Mouse (Mus musculus): Measurements from ENCODE around the gene Ncln. TPM values are rescaled to one million over a fixed set of nuclear protein-coding genes. Genes with fewer than 3 reads are reported as not detected.

Ncln gene
- polyA plus RNA-seq, 1 experiment from 2014 or later = 60.3 TPM

DNA sequence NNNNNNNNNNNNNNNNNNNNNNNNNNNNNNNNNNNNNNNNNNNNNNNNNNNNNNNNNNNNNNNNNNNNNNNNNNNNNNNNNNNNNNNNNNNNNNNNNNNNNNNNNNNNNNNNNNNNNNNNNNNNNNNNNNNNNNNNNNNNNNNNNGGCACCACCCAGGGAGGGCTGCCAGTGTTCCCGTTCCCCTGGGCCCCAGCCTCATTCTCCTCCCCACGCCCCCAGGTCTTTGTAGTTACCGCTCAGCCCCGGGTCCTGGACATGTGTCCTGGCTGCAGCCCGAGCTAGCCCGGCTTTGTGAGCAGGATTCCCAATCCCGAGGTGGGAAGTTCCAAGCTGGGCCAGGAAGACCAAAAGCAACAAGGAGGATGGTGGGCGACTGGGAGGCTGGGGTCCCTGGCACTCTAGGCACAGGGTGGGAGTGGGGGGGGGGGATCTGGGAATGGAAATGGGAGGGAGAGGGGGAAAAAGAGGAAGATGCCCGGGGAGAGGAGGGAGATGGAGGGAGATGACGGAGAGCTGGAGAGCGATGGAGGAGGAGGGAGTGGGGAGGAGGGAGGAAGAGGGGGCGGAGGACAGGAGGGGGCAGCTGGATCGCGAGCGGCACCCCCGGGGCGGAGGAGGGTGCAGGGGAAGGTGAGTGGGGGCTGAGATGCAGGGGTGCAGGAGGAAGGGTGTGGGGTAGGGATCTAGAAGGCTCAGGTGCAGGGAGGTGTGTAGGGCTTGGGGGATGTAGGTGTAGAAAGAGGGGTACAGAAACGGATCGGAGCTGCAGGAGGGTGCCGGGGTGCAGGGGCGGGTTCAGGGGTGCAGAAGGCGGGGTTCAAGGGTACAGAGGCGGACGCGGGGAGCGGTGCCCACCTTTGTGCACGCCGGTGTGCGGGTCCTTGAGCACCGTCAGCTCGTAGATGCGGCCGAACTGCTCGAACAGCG lies 14.3 kb downstream of the Ncln start:
- ATAC-seq (ENCODE audit: insufficient number of reproducible peaks, low FRiP score, low TSS enrichment, low read depth) = no peak
- H3K27ac ChIP-seq (replicated peaks; ENCODE audit: low read depth, low read length) = no peak overlapping the region

GRCm38 (mm10) chr10:81474461-81474860 lies 21.7 kb downstream of the Ncln start:
- ATAC-seq (ENCODE audit: insufficient number of reproducible peaks, low FRiP score, low TSS enrichment, low read depth) (no peak), DNase-seq (ENCODE audit: low spot score) (no peak)
- Histone ChIP-seq H3K9me3 (ENCODE audit: control insufficient read depth, low read length) (no peaks in the 10 kb centered on the region), H3K4me1 (ENCODE audit: control insufficient read depth, insufficient read depth, low read length) (0 out of 2 replicates have a peak, but pooled peaks cover 3% of the 10 kb centered on the region), H3K4me2 (ENCODE audit: low read depth, severe bottlenecking) (no peak overlapping the region), H3K27me3 (ENCODE audit: control insufficient read depth, insufficient read depth, low read length) (peaks cover 48% of the 10 kb centered on the region), H3K36me3 (ENCODE audit: control insufficient read depth, insufficient read depth, low read length) (no peaks in the 10 kb centered on the region), H3K27ac (replicated peaks; ENCODE audit: low read depth, low read length) (no peak overlapping the region), H3K9ac (ENCODE audit: low read length) (no peak overlapping the region), H3K4me3 (ENCODE audit: low read depth, low read length) (no peak overlapping the region)
- 78% methylated on average over 10 of the region's 10 CpGs for WGBS

More for the DNA sequence above, 14.3 kb downstream of the Ncln start:
- 4% methylated on average over 34 of the region's 35 CpGs for WGBS
- peaks cover 3% of the 10 kb centered on the region; the same call in 1 of the 2 replicates for H3K36me3 ChIP-seq (ENCODE audit: control insufficient read depth, insufficient read depth, low read length)
- H3K4me2 ChIP-seq (ENCODE audit: low read depth, severe bottlenecking) = peak overlapping the region; percentile 67
- no peaks in the 10 kb centered on the region for H3K9me3 ChIP-seq (ENCODE audit: control insufficient read depth, low read length)
- H3K4me1 ChIP-seq (ENCODE audit: control insufficient read depth, insufficient read depth, low read length) = no peaks in the 10 kb centered on the region
- H3K4me3 ChIP-seq (ENCODE audit: low read depth, low read length) = peak overlapping the region; percentile 28
- H3K27me3 ChIP-seq (ENCODE audit: control insufficient read depth, insufficient read depth, low read length) = peaks cover 26% of the 10 kb centered on the region
- no peak for DNase-seq (ENCODE audit: low spot score)
- peak overlapping the region; percentile 47; the same call in 1 of the 2 replicates for H3K9ac ChIP-seq (ENCODE audit: low read length)

- H3K9ac ChIP-seq (ENCODE audit: low read length) = no peak overlapping the region
- H3K27ac ChIP-seq (replicated peaks; ENCODE audit: low read depth, low read length) = no peak overlapping the region
- no peaks in the 10 kb centered on the region for H3K9me3 ChIP-seq (ENCODE audit: control insufficient read depth, low read length)
- ATAC-seq (ENCODE audit: insufficient number of reproducible peaks, low FRiP score, low TSS enrichment, low read depth) = no peak
- DNase-seq (ENCODE audit: low spot score) = no peak
- 0 out of 2 replicates have a peak, but pooled peaks cover 3% of the 10 kb centered on the region for H3K4me1 ChIP-seq (ENCODE audit: control insufficient read depth, insufficient read depth, low read length)
- WGBS = under 1% methylated on average over 22 of the region's 22 CpGs
- no peak overlapping the region for H3K4me3 ChIP-seq (ENCODE audit: low read depth, low read length)
- no peak overlapping the region for H3K4me2 ChIP-seq (ENCODE audit: low read depth, severe bottlenecking)
- no peaks in the 10 kb centered on the region for H3K36me3 ChIP-seq (ENCODE audit: control insufficient read depth, insufficient read depth, low read length)
- peaks cover 48% of the 10 kb centered on the region for H3K27me3 ChIP-seq (ENCODE audit: control insufficient read depth, insufficient read depth, low read length)
Measured at GRCm38 (mm10) chr10:81473003-81473451, 23.2 kb downstream of the Ncln start.

DNA sequence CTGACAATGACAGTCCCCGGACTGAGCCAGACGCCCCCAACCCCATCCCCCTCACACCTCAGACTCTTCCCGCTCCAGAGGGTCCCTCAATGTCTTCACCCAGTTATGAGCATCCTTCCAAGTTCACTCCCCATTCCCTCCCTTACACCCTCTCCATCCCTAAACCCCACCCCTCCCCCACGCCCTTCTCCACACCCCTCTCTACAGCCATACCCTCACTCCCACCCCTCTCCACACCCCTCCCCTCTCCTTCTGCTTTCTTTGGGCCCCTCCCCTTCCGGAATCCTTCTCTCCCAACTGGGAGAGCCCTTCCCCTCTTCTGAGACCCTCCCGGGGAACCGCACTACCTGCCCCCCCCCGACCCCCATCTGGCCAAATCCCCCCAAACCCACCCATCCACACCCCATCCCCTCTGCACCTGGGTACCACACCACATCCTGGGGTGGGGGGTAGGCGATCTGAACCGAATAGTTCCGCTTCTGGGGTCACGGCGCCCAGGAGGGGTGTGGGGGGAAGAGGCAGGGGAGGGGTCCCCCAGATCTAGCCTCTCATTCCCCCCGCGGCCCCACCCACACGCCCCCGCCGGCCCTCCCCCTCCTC lies 23.7 kb downstream of the Ncln start:
- H3K27me3 ChIP-seq (ENCODE audit: control insufficient read depth, insufficient read depth, low read length) = peaks cover 48% of the 10 kb centered on the region
- DNase-seq (ENCODE audit: low spot score) (no peak), ATAC-seq (ENCODE audit: insufficient number of reproducible peaks, low FRiP score, low TSS enrichment, low read depth) (no peak)
- H3K36me3 ChIP-seq (ENCODE audit: control insufficient read depth, insufficient read depth, low read length) = no peaks in the 10 kb centered on the region
- H3K4me2 ChIP-seq (ENCODE audit: low read depth, severe bottlenecking) = no peak overlapping the region
- no peak overlapping the region for H3K9ac ChIP-seq (ENCODE audit: low read length)
- no peak overlapping the region for H3K4me3 ChIP-seq (ENCODE audit: low read depth, low read length)
- H3K27ac ChIP-seq (replicated peaks; ENCODE audit: low read depth, low read length) = no peak overlapping the region
- WGBS = 4% methylated on average over 18 of the region's 18 CpGs
- 0 out of 2 replicates have a peak, but pooled peaks cover 3% of the 10 kb centered on the region for H3K4me1 ChIP-seq (ENCODE audit: control insufficient read depth, insufficient read depth, low read length)
- H3K9me3 ChIP-seq (ENCODE audit: control insufficient read depth, low read length) = no peaks in the 10 kb centered on the region

- peaks cover 55% of the 10 kb centered on the region for H3K27me3 ChIP-seq (ENCODE audit: control insufficient read depth, insufficient read depth, low read length)
- no peak overlapping the region for H3K9ac ChIP-seq (ENCODE audit: low read length)
- H3K4me3 ChIP-seq (ENCODE audit: low read depth, low read length) = no peak overlapping the region
- no peak overlapping the region for H3K4me2 ChIP-seq (ENCODE audit: low read depth, severe bottlenecking)
- no peaks in the 10 kb centered on the region for H3K9me3 ChIP-seq (ENCODE audit: control insufficient read depth, low read length)
- H3K36me3 ChIP-seq (ENCODE audit: control insufficient read depth, insufficient read depth, low read length) = no peaks in the 10 kb centered on the region
- WGBS = 43% methylated on average over 18 of the region's 18 CpGs
- DNase-seq (ENCODE audit: low spot score) (no peak), ATAC-seq (ENCODE audit: insufficient number of reproducible peaks, low FRiP score, low TSS enrichment, low read depth) (no peak)
- 0 out of 2 replicates have a peak, but pooled peaks cover 3% of the 10 kb centered on the region for H3K4me1 ChIP-seq (ENCODE audit: control insufficient read depth, insufficient read depth, low read length)
- no peak overlapping the region for H3K27ac ChIP-seq (replicated peaks; ENCODE audit: low read depth, low read length)
Measured at GRCm38 (mm10) chr10:81470454-81470853, 25.7 kb downstream of the Ncln start.

GRCm38 (mm10) chr10:81469253-81469652 lies 26.9 kb downstream of the Ncln start:
- ATAC-seq (ENCODE audit: insufficient number of reproducible peaks, low FRiP score, low TSS enrichment, low read depth) = no peak
- H3K4me2 ChIP-seq (ENCODE audit: low read depth, severe bottlenecking) = no peak overlapping the region
- H3K9me3 ChIP-seq (ENCODE audit: control insufficient read depth, low read length) = no peaks in the 10 kb centered on the region
- 0 out of 2 replicates have a peak, but pooled peaks cover 3% of the 10 kb centered on the region for H3K4me1 ChIP-seq (ENCODE audit: control insufficient read depth, insufficient read depth, low read length)
- no peak overlapping the region for H3K4me3 ChIP-seq (ENCODE audit: low read depth, low read length)
- DNase-seq (ENCODE audit: low spot score) = no peak
- WGBS = 88% methylated on average over 5 of the region's 5 CpGs
- peaks cover 60% of the 10 kb centered on the region for H3K27me3 ChIP-seq (ENCODE audit: control insufficient read depth, insufficient read depth, low read length)
- no peaks in the 10 kb centered on the region for H3K36me3 ChIP-seq (ENCODE audit: control insufficient read depth, insufficient read depth, low read length)
- H3K27ac ChIP-seq (replicated peaks; ENCODE audit: low read depth, low read length) = no peak overlapping the region
- H3K9ac ChIP-seq (ENCODE audit: low read length) = no peak overlapping the region

GRCm38 (mm10) chr10:81467670-81468235 lies 28.4 kb downstream of the Ncln start:
- ATAC-seq (ENCODE audit: insufficient number of reproducible peaks, low FRiP score, low TSS enrichment, low read depth) (no peak), DNase-seq (ENCODE audit: low spot score) (no peak)
- 86% methylated on average over 16 of the region's 16 CpGs for WGBS
- H3K9ac ChIP-seq (ENCODE audit: low read length) = no peak overlapping the region
- no peaks in the 10 kb centered on the region for H3K36me3 ChIP-seq (ENCODE audit: control insufficient read depth, insufficient read depth, low read length)
- no peak overlapping the region for H3K4me3 ChIP-seq (ENCODE audit: low read depth, low read length)
- H3K9me3 ChIP-seq (ENCODE audit: control insufficient read depth, low read length) = no peaks in the 10 kb centered on the region
- H3K27ac ChIP-seq (replicated peaks; ENCODE audit: low read depth, low read length) = no peak overlapping the region
- no peak overlapping the region for H3K4me2 ChIP-seq (ENCODE audit: low read depth, severe bottlenecking)
- peaks cover 60% of the 10 kb centered on the region for H3K27me3 ChIP-seq (ENCODE audit: control insufficient read depth, insufficient read depth, low read length)
- H3K4me1 ChIP-seq (ENCODE audit: control insufficient read depth, insufficient read depth, low read length) = 0 out of 2 replicates have a peak, but pooled peaks cover 3% of the 10 kb centered on the region

GRCm38 (mm10) chr10:81466881-81467280 lies 29.3 kb downstream of the Ncln start:
- DNase-seq (ENCODE audit: low spot score) (no peak), ATAC-seq (ENCODE audit: insufficient number of reproducible peaks, low FRiP score, low TSS enrichment, low read depth) (no peak)
- Histone ChIP-seq H3K4me1 (ENCODE audit: control insufficient read depth, insufficient read depth, low read length) (0 out of 2 replicates have a peak, but pooled peaks cover under 1% of the 10 kb centered on the region), H3K27ac (replicated peaks; ENCODE audit: low read depth, low read length) (no peak overlapping the region), H3K9me3 (ENCODE audit: control insufficient read depth, low read length) (no peaks in the 10 kb centered on the region), H3K4me3 (ENCODE audit: low read depth, low read length) (no peak overlapping the region), H3K36me3 (ENCODE audit: control insufficient read depth, insufficient read depth, low read length) (no peaks in the 10 kb centered on the region), H3K27me3 (ENCODE audit: control insufficient read depth, insufficient read depth, low read length) (peaks cover 61% of the 10 kb centered on the region), H3K4me2 (ENCODE audit: low read depth, severe bottlenecking) (no peak overlapping the region), H3K9ac (ENCODE audit: low read length) (no peak overlapping the region)
- WGBS = 51% methylated on average over 14 of the region's 14 CpGs
